Mouse (Mus musculus) erythroid progenitor cell, adult 5-6 weeks (primary cell): ENCODE data around the gene Gpatch3. TPM values are rescaled to one million over a fixed set of nuclear protein-coding genes. Genes with fewer than 3 reads are reported as not detected.

ENCODE experiments used
- ATAC-seq: replicated peaks from 2 replicates; pipeline ENCODE4 v1.8.0; 2016; ENCODE audit warnings: moderate number of reproducible peaks, mild to moderate bottlenecking, moderate TSS enrichment, inconsistent platforms; ENCODE audit not compliant: poor library complexity, low FRiP score, severe bottlenecking
- total RNA-seq, 2 experiments: library from RNA; stranded (forward) in 1 of 2; stranded (reverse) in 1 of 2; fragments of 150-400 nt in 1 of 2; fragments of 186-747, 209-891 nt in 1 of 2; gene quantifications; 2 replicates each; pipeline versions ENCODE4 v1.2.3 to v1.2.4; 2015 to 2017; ENCODE audit warnings: low replicate concordance in 2 of 2

Gpatch3 gene
- total RNA-seq, 2 experiments from 2014 or later, result 1.7 to 19.7 TPM

DNA sequence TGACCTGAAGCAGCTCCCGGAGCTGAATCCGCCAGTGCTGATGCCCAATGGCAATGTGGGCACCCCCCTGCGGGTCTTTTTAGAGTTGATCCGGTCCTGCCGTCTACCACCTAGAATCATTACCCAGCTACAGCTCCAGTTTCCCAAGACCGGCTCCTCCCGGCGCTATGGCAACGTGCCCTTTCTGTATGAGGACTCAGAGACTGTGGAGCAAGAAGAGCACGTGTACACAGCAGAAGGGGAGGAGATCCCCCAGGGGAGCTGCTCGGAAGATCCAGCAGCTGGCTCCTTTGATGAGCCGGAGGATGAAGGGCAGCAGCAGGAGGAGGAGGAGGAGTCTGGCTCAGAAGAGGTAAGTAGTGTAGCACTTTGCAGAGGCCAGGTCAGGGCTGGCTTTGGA, 3.4 kb downstream of the Gpatch3 start:
- no peak for ATAC-seq

DNA sequence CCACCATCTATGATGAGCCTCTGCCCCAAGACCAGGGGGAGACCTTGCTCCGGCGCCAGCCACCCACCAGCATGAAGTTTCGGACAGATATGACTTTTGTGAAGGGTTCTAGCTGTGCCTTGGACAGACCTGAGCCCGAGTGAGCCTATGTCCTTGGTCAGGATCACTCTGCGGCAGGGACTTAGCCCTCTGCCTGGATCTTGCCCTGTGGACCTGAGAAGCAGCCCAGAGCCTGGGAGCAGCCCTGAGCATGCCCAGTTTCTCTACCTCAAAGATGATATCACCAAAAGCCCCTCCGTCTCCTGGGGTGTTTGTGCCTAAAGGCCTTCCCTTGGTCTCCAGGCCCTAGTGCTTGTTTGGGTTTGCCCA, 9.1 kb downstream of the Gpatch3 start:
- ATAC-seq, result 0 out of 2 replicates have a peak, but pooled peaks have one; percentile 7

DNA sequence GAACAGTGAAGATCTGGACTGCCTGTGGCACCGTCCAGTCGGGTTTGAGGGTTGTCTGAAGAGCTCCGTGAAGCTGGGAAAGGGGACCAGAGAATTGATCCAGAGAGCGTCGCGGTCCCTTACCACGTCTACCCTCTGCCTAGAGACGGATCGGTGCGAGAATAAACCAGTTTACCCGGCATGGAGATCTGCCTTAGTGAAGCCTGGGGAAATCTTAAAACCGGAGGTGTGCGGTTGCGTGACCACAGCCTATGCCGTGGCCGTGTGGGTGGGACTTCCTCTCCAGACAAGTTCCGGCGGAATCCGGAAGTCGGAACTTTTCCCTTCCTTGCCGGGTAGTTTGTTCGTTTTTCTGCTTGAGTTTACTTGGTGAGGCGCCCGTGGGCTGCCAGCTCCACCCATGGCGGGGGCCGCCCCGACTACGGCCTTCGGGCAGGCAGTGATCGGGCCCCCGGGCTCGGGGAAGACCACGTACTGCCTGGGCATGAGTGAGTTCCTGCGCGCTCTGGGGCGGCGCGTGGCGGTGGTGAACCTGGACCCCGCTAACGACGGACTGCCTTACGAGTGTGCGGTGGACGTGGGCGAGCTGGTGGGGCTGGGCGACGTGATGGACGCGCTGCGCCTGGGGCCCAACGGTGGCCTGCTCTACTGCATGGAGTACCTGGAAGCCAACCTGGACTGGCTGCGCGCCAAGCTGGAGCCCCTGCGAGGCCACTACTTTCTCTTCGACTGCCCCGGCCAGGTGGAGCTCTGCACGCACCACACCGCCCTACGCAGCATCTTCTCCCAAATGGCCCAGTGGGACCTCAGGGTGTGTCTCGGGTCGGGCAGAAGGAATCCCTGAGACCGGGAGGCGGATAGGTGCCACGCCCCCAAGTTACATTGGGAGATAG, 9.8 kb downstream of the Gpatch3 start, which contains the start of gene Gpn2:
Gene Gpn2 (plus strand): TSS at position 304 of the 893 bp plus-strand sequence.
- peak; percentile 90 for ATAC-seq

DNA sequence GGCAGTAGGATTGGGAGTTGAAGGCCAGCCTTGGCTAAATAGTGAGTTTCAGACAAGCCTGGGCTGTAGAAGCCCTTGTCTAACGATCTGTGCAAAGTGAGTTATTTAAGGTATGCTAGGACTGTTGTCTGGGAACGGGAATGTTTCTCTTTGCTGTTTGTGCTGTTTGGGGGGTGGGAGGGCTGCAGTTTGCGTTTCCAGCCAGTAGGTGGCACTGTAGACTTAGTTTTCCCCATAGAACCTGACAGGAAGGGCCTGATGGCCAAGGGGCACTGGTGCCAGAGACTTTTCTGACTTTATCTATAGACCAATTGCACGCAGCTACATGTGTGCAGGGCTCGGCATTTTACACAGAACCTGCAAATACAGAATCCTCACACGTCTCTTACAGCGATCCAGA, 18.0 kb downstream of the Gpatch3 start:
- peak; percentile 75 for ATAC-seq

DNA sequence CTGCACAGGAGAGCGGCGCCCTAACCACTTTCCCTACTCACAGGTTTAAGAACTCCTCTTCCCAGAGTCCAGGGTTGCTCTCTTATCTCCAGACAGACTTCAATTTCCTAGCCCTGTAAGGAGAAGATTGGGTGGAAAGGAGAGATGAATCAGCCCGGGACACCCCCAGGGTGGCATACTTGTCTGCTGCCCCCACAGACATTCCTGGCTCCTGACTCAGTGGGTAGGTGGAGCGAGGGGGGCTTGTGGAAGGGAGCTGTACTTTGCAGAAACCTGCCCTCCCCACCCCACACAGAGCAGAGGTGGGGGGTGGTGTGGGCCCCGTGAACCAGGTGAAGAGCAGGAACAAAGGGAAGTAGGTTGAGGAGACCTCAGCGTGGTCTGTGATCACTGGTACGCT, 21.0 kb downstream of the Gpatch3 start:
- ATAC-seq, result no peak

DNA sequence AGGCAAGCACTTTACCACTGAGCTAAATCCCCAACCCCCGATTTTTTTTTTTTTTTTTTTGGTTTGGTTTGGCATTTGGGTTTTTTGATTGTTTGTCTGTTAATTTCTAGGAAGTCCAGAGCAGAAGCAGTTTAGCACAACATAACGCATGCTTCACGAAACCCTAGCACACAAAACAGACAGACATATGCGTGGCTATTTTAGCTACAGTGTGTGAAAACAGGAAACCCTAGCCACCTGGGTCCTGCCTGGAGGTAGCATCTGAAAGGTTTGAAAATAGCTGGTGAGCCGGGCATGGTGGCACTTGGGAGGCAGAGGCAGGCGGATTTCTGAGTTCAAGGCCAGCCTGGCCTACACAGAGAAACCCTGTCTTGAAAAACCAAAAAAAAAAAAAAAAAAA, 21.5 kb downstream of the Gpatch3 start:
- ATAC-seq, result no peak

DNA sequence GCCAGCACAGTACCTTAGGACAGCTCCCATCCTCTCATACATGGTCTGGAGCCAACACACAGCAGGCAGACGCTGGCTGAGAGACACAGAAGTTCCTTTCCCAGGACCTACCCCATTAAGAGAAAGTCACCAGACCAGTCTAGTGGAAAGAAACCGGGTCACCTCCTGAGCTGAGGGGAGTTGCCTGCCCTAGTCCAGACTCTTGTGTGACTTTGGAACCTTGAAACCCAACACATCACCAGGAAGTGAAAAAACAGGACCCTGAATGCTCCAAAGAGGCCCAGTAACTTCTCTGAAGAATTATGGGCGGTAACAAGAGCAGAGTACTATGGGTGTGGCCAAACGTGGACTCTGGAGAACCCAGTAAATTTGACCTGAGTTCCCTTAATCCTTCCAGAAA, 24.1 kb downstream of the Gpatch3 start:
- ATAC-seq, result no peak

DNA sequence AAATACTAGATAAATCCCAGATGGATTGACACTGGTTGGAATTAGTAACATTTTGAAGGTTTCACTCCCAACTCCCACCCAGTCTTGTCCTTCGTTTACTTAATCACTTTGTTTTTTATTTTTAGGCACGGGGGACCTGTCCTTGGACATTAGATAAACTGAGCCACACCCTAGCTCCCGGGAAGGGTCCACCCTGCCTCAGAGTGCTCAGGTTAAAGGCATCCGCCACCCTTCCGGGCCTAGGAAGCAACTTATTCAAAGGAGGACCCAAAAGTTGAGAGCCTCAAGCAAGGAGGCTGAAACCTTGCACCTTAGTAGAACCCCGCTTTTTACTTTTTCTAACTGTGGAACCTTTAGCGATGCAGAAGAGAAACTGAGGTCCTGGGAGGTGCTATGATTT, 24.6 kb downstream of the Gpatch3 start:
- no peak for ATAC-seq

DNA sequence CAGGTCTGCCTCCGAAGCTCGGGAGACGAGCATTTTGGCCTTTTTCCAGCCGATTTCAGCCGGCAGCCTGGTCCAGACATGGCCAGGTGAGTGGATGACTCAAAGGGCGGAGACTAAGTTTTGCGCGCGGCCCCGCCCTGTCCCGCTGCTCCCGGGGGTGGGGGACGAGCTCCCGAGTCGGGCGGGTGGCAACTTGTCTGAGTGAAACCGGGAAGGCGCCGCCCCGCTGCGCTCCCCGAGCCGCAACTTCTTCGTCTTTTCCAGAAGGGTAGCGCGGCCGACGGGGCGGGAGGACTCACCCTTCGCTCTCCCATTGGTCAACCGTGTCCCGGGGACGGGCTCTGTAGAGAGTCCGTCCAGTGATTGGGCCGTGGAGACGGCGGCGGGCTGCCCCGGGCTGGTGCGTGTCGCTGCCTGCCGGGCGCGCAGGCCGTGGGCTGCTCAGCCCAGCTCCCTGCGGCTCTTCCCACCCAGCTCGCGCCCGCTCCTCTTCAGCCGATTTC, 25.1 kb downstream of the Gpatch3 start:
- ATAC-seq, result peak; percentile 95

DNA sequence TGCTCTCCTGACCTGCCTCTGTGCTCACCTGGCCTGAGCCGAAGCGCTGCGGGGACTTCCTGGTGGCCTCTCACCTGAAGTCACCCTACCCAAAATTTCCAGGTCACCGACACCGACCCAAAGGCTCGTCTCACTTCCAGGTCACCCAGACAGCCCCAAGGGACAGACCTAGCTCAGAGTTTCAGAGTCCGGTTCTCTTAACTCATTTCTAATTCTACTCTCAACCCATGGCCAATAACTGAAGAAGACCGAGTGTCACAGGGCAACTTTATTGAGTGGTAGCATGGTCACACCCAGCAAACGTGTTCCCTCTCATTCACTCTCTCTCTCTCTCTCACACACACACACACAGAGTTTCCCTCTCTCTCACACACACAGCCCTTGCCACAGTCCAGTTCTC, 25.8 kb downstream of the Gpatch3 start:
- no peak for ATAC-seq

DNA sequence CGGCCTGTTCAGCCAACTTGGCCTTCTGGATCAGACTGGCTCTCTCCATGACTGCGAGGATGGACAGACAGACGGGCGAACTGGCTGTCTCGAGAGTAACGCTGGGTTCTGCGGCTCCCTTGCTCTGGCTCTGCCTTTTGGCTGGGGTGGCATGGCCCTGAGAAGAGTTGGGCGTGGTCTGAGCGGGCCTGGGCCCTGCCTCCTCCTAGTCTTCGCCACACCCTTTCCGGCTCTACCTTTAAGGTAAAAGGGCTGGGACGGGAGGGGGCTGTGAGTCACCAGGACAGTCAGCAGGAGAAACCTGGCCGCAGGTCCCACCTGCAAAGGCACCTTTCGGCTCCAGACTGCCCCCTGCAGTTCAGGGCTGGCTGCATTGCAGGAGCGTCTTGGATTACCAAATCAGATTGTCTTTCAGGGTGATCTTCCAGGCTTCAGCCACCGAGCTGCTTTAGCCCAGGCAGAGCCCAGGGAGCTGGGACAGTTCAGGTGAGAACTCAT, 27.2 kb downstream of the Gpatch3 start, which contains the start of gene Sfn:
Gene Sfn (minus strand): TSS at position 448 of the 498 bp plus-strand sequence.
- 0 out of 2 replicates have a peak, but pooled peaks have one; percentile 13 for ATAC-seq

DNA sequence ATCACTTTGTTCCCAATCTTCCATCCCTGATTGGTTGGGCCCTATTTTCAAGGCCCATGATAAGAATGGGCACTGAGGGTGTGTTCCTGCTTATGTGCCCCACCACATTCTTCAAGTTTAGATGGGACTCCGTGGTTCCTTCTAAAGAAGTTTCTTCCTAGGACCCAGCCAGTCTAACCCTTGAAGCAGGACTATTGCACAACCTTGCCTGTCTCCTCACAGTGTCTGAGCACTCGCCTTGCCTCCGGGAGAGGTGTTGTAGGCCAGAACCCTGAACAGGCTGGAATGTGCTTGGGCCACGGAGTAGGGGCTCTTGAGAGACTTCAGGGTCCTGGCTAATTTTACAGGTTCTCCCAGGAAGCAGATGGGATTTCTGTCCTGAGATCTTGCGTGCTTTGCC, 28.5 kb downstream of the Gpatch3 start:
- ATAC-seq, result no peak

DNA sequence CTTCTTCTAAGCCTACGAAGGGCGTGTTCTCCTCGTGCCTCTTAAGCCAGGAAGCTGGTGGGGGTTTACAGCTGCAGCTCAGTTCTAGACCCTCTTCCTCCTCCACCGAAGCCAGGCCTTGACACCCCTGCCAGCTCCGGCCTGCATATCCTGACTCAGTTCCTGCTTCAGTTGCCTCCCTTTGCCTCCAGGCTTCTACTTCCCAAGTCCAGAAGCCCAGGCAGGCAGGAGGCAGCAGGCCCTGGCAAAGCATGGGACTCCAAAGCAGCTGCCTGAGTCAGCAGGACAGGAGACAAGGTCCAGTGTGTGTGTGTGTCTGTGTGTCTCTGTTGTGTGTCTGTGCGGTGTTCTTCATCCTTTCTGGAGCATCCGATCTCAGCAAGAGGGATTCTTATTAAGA, 29.6 kb downstream of the Gpatch3 start:
- ATAC-seq, result no peak

DNA sequence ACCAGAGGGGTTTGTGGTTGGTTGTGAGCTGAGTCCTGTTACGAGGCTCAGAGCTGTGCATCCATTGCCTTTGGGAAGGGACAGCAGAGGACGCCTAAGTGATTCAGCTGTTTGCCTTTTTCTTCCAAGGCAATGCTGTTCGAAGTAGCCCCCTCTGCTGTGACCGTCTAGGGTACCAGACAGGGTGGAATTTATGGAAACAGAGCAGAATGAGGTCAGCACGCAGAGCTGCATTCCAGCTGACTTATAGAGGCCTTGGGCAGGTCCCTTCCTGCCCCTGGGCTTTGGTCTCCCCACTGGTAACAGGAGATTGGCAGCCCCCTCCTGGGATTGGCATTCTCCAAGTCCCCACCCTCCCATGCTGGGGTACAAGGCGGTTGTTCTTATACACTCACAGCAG, 30.3 kb downstream of the Gpatch3 start:
- no peak for ATAC-seq

DNA sequence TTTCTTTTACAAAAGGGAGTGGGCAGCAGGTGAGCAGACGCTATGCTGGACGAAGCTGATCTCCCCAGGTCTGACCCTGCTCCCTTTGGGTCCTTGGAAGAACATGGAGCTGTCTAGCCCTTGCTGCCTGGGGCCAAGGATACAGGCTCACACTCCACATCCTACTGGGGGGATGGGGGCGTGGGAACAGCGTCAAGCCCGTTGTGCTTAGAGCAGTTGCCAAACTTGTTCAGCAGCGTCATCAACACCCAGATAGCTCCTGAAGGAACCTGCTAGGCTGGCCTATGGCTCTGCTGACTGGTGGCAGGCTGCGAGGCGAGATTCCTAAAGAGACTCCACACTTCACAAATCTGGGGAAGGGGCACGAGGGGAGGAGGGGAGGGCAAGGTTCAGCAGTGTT, 30.8 kb downstream of the Gpatch3 start:
- ATAC-seq, result no peak

DNA sequence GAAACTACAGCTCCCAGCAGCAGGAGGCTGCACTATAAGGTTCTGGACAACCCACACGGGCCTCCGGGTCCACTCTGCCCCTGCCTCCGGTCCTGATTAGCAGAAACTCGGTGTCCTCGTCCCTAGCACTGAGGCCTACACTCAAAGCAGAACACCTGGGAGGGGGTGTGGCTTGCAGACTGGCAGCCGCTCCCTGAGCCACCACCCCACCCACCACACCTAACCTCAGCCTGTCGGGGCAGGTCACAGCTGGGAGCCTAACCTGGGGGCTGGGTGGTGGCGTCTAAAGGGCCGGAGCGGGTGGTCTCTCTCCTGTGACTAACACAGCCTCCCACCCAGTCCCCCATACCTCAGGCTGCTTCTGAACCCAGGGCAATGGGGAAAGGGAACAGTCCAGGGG, 32.7 kb downstream of the Gpatch3 start:
- ATAC-seq, result no peak

DNA sequence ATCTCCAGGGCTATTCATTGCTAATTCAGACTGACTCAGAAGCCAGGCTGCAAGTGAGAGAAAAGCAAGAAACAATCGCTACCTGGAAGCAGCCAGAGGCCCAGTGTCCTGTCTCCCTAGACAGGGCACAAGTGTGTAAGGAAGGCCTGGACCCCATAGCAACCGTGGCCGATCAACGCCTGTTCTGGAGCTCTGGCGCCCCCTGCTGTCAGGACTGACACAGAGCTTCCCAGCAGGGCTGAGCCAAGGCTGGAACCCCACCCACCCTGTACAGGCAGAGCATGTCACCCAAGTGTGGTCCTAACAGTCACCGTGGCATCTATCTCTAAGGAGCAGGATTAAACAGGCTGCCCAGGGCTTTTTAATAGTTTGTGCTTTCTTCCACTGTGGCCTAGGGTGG, 35.2 kb downstream of the Gpatch3 start:
- peak; percentile 81 for ATAC-seq

DNA sequence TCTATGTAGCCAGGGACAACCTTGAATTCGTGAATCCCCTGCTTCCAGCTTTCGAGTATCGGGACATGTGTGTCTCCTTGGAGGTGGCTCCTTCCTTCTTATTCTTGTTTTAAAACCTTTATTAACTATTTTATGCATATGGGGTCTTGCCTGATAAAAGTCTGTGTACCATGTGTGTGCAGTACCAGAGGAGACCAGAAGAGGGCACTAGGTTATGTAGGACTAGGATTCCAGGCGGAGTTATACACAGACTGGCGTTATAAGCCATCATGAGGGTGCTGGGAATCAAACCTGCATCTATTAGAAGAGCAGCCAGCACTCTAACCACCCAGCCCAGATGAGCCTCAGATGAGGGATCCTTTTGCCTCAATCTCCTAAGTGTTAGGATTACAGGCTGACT, 37.3 kb downstream of the Gpatch3 start:
- ATAC-seq, result no peak

DNA sequence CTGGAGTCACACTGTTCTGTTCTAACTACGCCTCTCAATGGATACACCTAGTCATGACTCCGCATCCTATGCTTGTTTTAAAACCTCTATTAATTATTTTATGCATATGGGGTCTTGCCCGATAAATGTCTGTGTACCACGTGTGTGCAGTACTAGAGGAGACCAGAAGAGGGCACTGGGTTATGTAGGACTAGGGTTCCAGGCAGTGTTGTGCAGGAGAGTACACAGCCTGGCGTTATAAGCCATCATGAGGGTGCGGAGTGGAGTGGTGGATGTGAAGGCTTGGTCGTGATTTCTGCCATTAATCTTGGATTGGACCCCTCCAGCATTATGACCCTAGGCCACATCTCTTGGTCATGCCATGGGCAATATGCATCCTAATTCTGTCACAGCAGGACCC, 37.9 kb downstream of the Gpatch3 start:
- ATAC-seq, result no peak

DNA sequence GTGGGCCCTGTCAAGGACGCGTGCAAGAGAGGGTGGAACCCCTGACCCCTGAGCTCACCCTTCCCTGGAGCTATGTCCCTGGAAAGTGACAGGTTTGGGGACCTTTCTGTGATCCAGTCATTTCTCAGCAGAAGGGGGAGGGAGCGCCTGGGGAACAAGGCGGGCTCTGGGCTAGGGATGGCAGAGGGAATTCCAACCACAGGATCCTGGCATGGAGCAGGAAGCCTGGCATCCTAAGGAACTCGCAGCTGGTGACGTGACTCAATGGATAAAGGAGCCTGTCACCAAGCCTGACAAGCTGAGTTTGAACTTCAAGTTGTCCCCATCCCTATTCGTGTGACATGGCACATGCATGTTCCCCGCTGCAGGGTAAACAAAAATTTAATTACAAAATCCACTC, 38.5 kb downstream of the Gpatch3 start:
- ATAC-seq, result no peak

DNA sequence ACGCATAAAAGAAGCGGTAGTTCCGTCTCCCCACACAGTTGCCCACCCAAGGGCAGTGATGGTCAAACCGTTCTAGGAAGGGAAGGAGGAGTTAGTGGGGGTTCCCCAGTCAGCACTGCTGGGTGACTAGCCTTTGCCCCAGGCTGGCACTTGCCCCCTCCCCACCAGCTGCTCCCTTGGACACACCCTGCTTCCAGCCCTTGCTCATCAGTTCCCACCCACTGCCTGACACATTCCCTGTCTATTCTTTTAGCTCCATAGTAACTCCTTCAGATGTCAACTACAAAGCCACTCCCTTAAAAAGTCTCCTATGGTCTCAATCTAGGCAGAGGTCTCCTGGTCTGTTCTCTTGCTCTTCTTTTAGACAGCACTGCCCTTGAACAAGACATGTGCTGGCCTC, 39.3 kb downstream of the Gpatch3 start:
- no peak for ATAC-seq
